Mouse (Mus musculus) ES-Bruce4 (cell line): ENCODE data around the gene Pik3ip1.

Experiments used
- CTCF ChIP-seq: IDR thresholded peaks from one replicate; pipeline ENCODE4 v1.8.1; 2011; ENCODE audit warnings: low read depth, low read length
- EP300 ChIP-seq: IDR thresholded peaks from 2 replicates; pipeline ENCODE4 v1.6.1; 2011; ENCODE audit warnings: low read depth, low read length; ENCODE audit not compliant: insufficient read depth
- POLR2A ChIP-seq: IDR thresholded peaks from one replicate; pipeline ENCODE4 v1.8.1; 2011; ENCODE audit warnings: low read length; ENCODE audit not compliant: insufficient read depth

- TF ChIP-seq EP300 (peak; percentile 52; the same call in 1 of the 2 replicates), CTCF (no peak), POLR2A (no peak)
Measured at GRCm38 (mm10) chr11:3292062-3292421, 38.2 kb upstream of the Pik3ip1 start.
